Mouse (Mus musculus): ENCODE data around the gene Zic4.

The Zic4 gene

DNA sequence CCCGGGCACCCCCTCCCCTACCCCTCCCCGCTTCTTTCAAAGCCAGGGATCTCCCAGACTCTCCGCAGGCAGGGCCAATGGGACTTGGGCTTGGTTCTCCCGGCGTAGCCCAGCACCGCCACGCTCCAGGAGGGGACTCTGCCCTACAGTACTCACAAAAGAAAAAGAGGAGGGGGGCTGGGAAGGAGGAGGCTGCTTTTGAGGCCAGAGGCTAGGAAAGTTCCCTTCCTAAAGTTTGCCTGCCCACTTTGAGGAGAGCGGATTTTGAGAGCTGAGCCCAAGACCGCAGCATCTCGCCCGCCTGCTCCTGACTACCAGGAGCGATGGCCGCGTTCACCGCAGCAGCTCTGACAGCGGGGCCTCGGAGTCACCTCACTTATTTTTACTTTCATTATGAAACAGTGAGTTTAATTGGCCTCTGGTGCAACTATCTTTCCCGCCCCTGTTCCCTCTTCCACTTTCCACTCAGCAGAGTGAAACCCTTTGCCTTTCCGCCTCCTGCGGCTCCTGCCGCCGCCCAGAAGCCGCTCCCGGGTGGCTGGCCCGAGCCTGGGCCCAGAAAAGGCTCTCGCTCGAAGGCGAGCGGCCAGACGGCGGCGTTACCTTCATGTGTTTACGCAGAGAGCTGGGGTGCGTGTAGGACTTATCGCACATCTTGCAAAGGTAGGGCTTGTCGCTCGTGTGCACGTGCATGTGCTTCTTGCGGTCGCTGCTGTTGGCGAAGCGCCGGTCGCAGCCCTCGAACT is at the start of gene Zic4:
Gene Zic4 (plus strand): TSS at position 558 of the 746 bp plus-strand sequence.
- 2% methylated on average over 45 of the region's 45 CpGs for WGBS

- WGBS = 77% methylated on average over 2 of the region's 2 CpGs
Measured at GRCm38 (mm10) chr9:91347591-91347990, 14.6 kb upstream of the Zic4 start.

DNA sequence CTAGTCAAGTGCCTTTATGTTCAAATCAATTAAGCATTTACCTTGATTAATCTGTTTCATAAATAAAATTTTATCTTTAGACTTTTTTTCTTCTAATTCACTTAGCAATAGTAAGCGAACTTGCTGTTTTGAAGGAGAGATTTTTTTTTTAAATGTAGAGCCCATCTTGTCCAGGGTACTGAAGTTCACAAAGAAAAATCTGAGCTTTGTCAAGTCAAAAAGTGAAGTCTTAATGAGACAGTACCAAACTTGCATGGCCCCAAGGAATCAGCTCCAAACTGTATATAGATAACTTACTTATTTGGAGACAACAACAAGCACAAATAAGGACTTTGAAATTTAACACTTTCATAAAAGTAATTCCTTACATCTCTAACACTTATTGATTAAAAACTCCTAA is 13.5 kb upstream of the Zic4 start:
- 73% methylated on average over 1 of the region's 1 CpGs for WGBS

DNA sequence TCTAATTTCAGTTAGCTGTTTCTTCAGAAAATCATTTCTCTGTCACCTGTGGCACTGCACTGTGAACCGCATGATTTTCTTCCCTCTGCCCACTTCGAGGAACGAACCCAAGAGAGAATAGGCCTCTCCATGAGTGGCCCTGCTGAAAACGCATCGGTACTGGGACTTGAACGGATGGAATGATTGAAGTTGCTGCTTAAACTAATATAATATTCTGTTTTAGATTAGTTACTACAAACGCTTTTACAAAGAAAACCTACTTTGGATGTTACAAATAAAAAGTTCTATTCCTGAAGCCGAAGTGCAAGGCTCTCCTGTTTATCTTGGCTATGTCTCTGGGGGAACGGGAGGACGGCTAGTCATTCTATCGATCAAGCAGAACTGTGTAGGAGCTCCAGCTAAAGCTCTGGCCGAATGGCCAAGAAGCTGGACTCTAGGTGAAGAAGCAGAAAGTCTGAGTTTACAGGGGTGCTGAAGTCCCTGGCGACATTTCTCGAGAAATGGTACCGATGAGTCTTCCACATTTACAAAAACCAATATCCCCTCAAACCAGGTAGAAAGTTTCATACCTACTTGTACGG is 11.9 kb upstream of the Zic4 start:
- WGBS = 29% methylated on average over 16 of the region's 16 CpGs

GRCm38 (mm10) chr9:91350861-91351291 is 11.3 kb upstream of the Zic4 start:
- WGBS = 10% methylated on average over 14 of the region's 14 CpGs

DNA sequence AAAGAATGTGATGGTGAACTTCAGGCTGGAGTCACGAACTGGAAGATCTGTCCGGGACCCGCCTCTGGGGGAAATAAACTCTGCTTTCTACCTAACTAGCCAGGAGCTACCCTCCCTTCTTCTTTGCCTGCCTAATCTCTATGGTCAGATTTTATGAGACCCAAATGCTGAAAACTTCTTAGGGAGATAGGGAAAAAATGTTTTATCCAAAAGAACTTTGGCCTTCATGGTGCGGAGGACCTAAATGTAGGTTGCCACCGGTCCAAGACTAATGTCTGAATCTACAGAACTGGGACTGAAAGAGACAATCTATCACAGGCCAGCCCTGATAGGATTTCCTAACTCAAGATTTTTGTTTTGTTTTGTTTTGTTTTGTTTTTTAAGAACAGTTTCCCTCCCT is 10.9 kb upstream of the Zic4 start:
- WGBS = 35% methylated on average over 5 of the region's 5 CpGs

DNA sequence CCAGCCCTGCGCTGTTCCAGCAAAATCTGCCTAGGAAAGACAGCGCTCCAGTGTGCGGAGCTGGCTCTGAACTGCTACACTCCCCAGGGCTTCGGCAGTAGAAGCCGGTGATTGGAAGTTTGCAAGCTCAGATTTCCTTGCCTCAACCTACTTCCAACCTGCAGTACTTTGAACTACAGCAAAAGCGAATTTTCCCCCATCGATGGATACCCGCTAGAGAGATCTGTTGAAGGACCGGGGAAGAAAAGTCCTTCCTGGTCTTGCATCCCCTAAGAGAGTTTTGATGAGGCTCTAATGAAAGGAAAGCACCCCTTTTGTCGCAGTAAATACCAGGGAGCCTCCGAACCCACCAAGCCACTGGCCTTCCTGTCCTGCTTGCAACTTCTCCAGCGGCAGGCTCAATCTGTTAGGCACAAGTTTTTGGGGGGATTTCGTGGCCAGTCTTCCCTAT is 10.2 kb upstream of the Zic4 start:
- WGBS = 34% methylated on average over 13 of the region's 13 CpGs

GRCm38 (mm10) chr9:91352786-91353185 is 9.4 kb upstream of the Zic4 start:
- WGBS = 35% methylated on average over 15 of the region's 15 CpGs

DNA sequence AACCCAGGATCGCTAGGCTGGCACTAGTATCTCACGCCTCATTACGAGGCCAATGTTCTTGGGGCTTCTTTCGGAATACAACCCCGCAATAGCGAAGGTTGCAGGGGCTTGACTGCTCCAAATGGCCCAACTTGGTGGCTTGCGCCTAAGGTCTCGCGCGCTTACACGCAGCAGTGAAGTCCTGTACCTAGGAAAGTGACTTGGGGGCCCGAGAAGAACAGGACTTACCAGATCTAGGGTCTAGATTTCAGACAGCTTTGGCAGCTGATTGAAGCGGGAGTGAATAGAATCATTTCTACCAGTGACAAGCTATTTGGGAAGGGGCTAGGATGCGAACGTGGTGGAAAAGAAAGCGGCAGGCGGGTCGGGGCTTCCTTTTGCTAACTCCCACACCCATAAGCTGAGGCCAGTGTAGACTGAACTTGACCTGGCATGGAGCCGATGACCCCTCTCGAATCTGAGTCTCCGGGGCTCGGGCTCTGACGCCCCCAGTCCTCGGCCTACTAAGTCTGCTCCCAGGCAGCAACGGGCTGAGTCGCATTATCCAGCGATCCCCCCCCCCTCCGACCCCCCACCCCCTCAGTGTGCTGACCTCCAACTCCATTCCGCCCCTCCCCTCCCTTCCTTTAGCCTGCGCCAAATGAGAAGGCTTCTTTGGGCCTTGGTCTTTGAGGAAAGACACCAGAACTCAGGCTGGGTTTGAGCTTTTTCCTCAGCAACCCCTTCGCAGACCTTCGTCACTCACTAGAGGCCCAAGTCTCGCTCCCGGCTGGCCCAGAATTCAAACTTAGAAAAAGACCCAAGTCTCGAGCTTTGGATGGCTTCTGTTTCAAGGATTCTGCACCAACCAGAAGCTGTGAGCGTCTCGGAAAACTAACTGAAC is 8.4 kb upstream of the Zic4 start:
- 45% methylated on average over 37 of the region's 37 CpGs for WGBS

DNA sequence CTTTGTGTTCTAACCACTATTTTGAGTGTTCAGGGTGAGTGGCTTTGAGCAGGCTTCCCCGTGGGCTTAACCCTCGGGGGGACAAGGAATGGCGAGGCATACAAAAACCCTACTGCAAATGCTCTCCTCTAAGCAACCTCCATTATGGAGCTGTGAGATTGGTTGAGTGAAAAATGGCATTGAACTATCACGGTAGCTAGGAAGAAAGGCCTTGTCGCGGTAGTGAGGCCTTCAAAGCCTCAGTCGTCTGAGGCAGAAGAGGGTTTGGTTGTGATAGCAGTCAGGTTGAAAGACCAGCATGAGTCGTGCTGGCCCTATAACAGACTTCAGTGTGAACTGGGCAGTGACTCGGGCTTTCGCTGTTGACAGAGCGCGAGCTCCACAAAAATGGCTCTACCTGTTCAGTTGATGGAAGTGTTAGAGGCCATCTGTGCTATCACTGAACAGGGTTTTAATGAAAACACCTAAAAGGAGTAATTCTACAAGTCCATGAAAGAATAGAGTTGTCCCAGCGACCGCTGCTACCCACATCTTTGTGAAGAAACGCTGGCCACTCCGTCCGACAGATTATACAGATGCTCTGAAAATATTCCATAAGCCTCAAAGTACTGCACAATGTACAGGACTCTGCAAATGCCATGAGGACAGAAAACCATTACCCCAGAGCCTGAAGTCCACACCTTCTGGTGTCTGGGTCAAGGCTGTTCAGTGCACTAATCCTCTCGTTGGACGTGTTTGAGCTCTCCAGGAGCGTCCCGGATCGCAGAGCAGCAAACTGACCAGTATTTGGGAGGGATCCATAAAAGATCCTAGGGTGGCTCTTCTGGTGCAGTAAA is 7.6 kb upstream of the Zic4 start:
- WGBS = 59% methylated on average over 22 of the region's 22 CpGs

DNA sequence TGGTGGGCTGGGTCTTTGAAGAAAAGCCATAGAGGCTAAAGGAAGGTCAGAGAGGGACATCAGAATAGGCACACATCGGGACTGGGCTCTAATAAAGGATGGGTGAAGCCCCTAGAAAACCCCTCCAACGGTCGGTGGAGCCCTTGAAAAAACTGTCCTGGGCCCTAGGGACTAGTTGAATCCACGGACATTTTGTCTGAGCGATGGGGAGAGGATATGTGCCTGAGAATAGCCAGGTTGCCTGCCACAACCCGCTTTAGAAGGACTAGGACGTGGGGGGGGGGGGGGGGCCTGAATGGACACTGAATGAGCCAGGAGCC is 7.0 kb upstream of the Zic4 start:
- 7% methylated on average over 7 of the region's 7 CpGs for WGBS

DNA sequence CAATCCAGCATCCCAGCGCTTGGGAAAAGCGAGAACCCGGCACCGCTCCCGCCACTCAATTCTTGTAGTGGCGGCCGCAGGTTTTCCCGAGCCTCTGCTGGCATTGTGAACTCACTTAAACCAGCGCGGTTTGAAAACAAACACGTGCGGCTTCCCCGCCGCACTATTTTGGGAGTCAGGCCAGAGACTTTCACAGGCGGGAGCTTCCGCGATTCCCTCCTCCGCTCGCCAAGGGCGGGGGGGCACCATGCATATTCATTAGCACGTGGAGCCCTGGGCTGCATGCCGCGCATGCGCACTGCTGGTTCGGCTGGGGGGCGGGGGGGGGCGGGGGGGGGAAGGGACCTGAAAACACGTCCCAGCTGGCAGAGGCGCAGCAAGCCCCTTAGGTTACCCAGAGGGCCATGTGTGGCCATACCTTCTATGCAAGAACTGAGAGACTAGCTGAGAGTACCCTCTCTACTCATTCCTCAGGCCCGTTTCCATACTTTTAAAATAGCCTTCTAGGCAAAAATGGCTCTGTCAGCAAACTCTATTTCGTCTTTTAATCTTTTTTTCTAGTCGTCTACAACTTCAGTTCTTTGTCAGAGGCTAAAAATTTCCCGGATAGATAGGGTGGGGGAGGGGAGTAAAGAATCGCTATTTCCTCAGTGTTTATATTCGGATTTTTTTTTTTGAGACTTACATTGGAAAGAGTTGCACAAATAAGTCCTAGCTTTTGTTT is 6.4 kb upstream of the Zic4 start:
- WGBS = 3% methylated on average over 33 of the region's 35 CpGs

DNA sequence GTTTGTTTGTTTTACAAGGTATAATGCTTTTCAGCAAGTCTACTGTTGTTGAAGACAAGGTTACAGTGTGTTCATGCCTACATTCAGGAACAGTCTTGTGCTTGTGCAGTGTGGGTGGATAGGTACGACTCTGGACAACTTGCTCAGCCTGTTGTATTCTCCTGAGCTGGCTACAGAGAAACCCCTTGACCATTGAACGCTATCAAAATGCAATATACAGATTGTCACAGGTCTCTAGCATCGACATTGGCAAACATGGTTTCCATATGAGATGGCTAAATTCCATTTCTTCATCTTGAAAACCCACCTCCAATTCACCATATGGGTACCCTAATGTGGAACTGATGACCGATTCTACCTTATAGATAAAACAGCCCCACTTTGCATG is 5.9 kb upstream of the Zic4 start:
- 43% methylated on average over 4 of the region's 4 CpGs for WGBS

- WGBS = 68% methylated on average over 3 of the region's 3 CpGs
Measured at GRCm38 (mm10) chr9:91357321-91357720, 4.9 kb upstream of the Zic4 start.

DNA sequence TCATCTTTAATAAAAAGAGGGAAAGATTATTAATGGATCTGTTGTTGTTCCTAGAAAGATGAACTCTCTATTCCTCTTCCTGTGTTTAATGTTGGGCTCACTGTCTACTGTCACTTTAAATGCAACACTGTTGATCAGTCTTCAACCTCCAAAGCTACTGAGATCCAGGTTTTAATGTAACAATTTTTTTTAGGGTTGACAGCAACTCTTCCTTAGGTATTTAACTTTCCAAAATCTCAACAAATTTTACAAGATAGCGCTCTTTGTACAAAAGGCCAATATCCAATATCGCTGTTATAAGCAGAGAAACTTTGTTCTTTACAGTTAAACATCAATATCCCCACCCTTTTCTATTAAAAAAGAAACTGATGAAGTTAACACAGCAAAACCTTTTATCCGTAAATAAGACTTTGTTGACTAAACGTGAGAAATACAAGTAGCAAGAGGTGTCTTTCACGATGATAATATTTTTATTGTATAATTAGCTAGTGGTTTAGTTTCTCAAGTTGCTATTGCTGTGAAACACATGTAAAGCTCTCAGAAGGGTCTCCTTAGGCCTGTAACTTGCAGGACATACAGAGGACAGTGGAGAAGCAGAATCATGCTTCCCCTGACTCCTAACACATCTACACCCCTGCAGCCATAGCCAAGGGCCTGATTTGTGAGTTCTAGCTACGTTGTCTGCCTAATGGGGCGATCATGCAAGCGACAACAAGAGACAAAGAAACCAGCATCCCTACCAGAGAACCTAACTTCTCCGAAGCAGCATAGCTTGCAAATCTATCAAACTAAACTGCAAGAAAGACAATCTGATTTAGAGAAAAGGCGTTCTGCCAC is 3.1 kb upstream of the Zic4 start:
- 71% methylated on average over 10 of the region's 10 CpGs for WGBS

- WGBS = 53% methylated on average over 21 of the region's 21 CpGs
Measured at GRCm38 (mm10) chr9:91360151-91361032, 1.8 kb upstream of the Zic4 start.

- 10% methylated on average over 35 of the region's 35 CpGs for WGBS
Measured at GRCm38 (mm10) chr9:91361033-91361855, 969 bp upstream of the Zic4 start.

GRCm38 (mm10) chr9:91363011-91363730 is 958 bp downstream of the Zic4 start:
- WGBS = 24% methylated on average over 14 of the region's 14 CpGs

Measured in cerebral cortex, adult 2 months (tissue).